Mouse (Mus musculus) adipocyte (in vitro differentiated cells): Measurements from ENCODE around the gene Ankfn1.

ENCODE experiments used
- DNase-seq: peaks from one replicate; pipeline ENCODE4 v3.0.0-alpha.2; 2016; ENCODE audit warnings: low spot score

Ankfn1 gene

DNA sequence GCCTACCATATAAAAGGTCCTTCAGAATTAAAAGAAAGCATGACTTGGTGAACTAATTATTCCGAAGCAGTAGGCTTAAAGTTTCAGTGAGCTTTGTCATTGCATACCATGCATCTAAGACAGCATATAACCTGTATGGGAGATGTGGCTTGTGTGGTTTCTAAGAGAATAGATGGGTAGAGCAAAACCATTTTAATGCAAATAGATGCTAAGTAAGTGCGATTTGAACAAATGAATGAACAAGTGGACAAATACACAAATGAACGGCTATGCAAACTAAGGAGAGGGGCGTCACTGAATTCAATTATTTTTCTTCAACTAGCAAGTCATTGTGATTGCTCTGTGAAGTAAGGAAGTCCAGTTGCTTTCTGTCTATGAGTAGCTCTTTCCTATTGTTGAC is 198.3 kb downstream of the Ankfn1 start:
- DNase-seq = no peak

DNA sequence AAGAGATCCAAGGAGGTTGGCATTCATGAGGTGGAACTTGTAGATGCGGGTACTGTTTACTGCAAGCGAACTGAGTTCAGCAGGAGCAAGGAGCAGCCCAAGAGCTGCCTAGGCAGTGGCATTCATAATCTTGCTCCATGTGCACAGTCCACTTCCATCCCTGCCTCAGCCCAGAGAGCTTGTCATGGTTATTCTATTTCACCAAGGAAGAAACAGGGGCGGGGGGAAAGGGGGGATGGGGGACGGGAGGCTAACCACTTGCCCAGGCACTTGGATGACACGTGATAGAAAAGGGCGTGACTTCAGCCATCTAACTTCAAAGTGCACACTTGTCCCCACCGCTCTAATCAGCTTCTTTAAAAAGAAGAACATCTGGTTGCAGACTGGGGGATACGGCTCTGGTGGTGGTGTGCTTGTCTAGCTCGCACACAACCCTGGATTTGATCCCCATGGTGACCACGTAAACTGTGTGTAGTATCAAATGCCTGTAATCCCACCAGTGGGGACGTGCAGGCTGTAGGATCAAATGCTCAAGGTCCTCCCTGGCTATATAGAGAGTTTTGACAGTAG is 203.1 kb downstream of the Ankfn1 start:
- DNase-seq = no peak

DNA sequence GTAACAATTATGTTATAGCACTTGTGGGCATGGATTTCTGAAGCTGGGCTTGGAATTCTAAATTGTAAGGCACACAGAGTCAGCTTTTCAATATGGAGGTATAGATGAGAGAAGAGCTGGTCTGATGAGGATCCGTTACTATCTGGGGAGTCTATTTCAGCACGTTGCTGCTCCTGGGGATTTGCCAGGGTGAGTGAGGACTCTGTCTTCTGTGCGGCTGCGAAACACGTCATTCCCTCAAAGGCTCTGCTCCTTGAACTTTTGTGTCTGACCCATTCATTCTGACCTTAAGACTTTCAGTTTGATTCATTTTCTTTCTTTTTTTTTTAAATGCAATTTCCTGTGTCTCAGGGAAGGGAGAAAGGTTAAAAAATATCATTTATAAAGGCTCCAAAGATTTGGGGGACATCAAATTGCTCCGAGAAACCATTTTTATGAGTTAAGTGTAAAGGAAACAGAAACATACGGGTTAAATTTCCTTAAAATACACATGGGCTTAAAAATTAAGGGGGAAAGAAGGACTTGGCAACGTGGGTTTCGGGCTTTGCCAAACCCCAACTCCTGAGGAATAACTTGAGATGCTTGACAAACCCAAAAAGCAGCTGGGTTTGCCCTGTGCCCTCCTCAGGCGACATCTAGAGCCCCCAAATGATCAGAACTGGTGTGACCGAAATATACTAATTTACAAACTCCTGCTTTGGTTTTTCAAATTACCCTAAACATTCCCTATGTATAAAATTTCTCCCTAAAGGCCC is 207.9 kb downstream of the Ankfn1 start:
- DNase-seq = no peak

DNA sequence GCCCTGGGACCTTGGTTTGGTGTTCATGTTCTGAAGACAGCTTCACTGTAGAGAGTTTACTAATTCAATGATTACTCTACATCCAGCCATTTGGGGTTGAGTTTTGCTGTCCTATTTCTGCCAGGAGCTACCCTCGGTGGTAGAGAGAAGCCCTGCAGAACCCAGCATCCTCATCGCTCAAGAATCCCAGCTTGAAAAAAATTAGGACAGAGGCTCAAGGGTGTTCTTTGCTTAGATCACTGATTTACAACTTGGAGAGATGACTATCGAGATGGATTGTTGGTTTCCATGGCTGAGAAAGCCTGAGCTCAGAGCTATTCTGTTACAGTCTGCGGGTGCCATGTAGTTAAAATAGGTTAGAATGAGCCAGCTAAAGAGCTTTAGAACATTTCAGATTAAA is 209.2 kb downstream of the Ankfn1 start:
- DNase-seq = no peak

DNA sequence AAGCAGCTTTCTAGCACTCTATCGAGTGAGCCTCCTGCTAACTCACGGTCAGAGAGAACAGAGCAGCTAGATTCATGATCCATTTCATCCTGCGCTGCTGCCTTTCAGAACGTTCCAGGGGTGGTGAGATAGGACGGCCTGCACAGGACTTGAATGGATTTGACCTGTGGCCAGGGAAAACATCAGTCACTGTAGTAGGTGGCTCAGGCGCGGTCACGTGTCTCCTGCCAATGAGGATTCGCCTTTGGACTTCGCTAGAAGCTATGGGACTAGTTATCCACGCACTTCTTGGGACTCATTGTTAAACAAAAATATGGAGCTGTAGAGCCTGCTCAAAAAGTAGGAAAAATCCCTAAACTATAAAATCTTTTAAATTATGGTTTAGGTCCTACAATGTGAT is 226.0 kb downstream of the Ankfn1 start:
- no peak for DNase-seq

DNA sequence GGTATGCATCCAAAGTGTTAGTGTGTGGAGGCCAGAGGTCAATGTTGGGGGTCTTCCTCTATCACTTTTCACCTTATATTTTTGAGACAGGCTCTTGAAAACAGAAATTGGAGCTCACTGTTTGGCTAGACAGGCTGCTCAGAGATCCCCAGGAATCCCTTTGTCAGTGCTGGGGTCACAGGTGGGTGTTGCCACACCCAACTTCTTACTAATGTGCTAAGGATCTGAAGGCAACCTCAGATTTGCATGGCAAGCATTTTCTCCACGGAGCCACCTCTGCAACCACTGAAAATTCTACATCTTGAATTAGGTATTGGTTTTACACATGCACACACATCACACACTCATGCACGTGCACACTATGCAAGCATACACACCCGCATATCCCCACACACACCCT is 226.5 kb downstream of the Ankfn1 start:
- no peak for DNase-seq

DNA sequence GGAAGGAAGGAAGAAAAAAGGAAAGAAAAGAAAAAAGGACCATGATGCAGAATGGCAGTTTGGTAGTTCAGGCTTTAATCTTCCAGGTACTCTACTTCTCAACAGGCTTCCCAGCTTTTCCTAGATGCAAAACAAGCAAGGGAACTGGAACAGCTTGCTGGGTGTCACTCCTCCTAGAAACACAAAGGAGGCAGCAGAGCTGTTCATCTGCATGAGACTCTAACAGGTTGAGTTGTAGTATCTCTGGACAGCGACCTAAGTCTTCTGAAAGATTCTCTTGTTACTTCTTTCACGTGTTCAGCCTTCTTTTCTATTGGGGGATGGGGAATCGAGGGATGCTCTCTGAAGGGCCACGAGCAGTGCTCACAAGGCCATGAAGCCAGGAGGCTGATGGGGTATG is 228.7 kb downstream of the Ankfn1 start:
- no peak for DNase-seq

DNA sequence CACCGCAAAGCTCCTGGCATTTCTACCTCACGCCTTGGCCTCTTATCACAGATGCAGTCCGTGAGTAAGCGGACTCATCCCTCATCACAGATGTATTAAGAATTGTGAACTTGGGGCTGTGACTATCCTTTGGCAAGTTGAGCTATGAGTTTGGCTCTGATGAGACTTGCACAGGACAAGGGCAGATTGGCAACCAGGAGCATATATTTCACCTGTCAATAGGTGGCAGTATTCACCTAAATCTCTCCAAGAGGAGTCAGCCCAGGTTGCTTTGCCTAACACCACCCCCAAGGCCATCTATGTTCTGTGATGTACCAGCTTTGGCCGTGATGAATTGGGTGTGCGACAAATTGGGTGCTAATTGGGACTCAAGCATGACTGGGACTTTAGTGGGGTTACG is 231.3 kb downstream of the Ankfn1 start:
- no peak for DNase-seq

DNA sequence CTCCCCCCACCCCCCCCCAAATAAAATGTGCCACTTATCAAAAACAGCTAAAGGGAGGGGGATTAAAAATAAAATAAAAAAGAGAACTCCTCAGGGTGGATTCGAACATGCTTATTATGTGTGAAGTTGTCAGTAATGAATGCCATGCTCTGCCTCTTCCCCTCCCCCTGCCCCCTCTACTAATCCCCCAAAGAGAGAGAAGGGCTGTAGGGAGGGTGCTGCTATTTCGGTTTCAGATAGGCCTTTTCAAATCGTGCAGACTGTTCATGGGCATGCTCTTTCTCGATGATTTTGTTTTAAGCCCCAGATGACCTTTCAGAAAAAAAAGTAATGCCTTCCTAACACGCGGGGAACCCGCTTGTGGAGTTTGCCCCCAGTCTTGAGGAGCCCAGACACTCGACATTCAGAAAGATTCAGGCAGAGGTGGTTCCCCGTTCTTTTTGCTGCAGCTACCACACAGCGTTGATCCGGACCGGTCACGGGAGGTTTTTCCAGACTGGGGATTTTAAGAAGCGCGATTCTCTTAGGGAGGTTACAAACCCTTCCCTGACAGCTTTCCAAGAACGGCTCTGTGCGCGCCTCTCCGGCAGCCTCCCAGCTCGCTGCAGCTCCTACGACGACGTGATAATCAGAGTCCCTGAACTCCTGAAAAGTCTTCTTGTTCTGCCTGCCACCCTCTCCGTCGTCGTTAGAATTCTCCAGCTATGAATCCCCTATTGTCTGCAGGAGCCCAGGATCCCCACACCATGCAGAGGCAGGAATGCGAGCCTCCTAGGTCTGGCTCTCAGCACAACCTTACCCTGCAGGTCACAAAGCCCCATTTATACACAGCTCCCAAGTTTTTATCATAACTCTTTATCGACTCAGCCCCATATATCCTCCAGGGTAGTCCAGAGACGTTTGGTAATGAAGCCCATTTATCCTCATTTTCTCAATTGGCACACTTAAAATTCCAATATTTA is 232.3 kb downstream of the Ankfn1 start:
- DNase-seq = no peak

DNA sequence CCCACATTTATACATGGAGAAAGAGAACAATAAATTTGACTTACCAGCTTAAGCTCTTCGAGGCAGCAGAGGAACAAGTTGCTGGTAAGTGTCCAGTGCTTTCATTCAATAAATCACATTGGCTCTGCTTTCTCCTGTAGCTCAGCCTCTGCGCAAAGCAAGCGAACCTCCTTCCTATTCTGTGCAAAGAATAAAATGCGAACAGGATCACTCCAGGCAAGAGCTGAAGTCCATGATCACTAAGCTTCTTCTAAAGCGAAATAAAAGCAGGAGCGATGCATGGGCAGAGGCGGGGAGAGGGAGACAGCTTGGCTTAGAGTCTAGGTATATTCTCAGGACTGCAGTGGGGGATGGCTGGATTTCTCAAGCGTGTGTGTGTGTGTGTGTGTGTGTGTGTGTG is 239.1 kb downstream of the Ankfn1 start:
- DNase-seq = no peak

DNA sequence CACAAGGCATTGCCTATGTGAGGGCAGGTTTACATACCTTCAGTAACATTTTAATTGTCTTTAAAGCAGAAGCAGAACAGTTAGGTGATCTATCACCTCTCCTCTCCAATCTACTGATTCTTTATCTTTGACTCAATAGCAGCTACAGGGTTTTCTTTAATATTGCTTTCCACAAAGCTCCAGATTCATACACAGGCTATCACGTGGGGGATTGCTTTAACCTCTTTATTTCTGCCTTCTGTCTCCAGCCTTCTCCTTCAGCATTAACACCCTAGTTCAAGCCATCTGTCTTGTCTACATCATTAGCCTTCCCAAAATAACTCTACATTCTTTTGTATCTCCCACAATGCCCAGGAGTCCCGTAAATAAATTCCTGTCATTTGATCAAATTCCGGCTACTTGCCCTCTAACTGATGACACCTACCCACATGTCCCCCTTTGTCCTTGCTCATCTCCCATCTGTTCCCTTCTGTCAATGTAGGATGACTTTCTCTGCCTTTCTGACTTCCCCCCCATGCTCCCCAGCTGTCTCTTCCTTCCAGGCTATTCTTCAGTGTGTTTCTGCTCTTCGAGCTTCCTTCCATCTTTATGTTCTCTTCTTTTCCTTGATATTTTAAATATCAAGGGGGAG is 249.5 kb downstream of the Ankfn1 start:
- DNase-seq = no peak

DNA sequence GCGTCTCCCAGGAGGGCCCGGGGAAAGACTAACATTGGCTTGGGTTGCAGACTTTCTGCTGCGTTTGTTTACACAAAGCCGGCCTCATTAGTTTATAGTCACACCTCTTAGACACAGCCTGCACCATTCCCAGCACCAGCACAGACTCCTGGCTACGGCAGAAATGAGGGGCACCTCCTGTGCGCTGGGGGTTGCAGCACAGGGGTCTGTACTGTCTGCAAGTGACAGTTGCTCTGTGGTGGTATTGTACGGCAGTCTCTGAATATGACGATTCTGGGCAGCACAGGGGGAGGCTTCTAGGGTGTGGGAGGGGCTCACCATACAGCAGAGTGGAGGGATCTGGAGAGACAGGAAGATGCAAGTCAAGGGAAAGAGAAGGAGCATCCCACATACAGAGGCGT is 262.0 kb downstream of the Ankfn1 start:
- DNase-seq = no peak

DNA sequence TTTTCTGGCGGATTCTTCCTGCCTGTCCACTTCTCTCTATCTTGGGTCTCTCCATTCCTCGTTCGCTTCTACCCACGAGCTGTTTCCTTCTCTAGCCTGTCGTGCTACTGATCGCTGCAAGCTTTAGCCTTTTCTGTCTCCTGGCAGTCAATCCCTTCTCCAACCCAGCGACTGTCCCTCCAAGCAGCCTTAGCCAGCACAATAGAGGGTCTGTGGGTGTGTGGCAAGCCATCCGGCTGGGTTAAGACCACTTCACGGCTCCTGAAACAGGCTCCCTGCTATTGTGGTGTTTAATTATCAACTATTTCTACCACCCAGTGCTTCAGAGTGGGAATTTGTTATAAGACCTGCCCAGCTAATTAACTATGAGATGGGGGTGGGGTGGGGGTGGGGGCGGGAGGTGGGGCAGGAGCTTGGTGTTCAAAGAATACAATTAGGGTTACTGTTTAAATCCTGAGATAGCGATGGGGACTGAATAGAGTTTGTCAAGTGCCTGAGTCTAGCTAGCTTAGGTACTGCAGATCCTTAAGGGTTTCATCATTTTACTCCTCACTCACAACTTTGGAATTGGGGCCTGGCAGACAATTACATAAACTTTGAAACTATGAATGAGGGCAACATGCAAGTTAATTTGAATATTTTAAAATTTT is 268.7 kb downstream of the Ankfn1 start:
- no peak for DNase-seq

DNA sequence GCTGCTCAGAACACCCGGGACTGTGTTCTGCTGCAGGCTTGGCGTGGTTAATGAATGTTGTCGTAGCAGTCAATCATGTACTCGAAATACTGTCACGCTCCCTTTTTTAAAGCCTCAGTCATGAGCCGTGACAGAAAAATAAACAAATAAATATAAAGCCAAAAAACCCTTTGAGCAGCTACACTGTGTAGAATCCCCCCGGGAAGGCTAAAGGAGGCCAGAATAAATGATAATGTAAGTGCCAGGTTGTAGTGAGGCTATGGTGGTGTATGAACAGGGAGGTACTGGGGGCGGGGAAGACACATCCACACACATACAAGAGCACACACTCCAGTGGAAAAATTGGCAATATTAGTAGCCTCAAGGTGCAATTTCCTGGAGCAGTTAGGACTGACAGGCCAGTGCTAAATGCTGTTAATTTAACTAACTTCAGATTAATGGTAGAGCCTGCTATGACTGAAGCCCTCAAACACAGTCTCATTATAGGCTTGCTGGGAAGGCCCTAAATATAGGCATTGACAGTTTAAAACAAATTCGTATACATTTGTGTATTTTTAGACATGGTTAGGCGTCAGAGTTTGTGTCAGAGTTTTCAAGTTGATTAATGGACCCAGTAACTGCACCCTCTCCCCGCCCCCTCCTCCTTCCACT is 270.7 kb downstream of the Ankfn1 start:
- DNase-seq = no peak

DNA sequence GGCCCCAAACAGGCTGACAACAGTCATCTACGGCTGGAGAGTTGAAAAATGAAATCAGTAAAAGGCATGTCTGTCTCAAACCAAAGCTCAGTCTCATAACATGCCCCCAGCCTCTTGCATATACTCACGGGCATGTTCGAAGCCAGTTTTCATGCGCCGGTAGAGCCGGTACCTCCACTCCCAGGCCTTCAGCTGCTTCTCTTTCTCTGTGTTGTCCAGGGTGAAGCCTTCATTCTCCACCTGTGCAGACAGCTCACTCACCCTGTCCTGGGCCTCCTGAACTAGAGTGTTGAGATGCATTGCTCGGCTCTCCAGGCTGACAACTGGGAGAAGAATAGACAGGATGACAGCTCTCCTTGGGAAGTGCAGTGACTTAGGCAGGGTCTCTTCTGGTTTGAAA is 272.4 kb downstream of the Ankfn1 start:
- DNase-seq = no peak

DNA sequence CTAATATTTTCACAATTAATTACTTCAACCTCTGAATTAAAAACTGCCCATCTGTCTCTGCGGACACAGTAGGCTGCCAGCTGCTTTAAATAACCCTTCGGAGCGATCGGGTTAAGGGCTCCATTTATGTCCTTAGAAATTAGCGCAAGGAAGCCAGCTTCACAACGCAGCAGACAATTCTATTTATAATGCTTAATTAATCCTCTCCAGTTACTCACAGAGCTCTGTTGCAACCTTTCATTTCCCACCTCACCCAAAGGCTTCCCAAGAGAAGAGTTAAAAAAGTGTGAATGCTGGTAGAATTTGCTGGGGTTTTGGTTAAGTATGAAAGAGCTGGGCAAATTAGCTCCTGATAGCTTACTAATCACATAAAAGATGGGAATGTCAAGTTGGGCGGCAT is 275.7 kb downstream of the Ankfn1 start:
- DNase-seq = no peak

DNA sequence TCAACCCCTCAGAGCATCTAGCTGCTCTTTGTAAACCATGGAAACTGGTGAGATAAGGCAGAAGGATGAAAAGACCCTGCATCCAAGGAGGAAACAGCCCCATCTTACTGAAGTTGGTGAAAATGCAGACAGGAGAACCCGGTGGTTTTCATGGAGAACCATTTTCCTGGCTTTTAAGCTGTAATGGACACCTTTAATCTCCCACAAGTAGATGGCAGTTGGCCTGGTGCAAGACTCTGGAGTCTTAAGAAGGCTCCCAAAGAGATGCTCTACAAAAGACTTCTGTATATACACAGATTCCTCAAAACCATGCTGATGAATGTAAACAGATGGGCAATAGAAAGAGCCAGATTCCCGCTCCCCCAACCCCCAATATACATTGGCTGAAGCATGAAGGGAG is 276.5 kb downstream of the Ankfn1 start:
- no peak for DNase-seq

DNA sequence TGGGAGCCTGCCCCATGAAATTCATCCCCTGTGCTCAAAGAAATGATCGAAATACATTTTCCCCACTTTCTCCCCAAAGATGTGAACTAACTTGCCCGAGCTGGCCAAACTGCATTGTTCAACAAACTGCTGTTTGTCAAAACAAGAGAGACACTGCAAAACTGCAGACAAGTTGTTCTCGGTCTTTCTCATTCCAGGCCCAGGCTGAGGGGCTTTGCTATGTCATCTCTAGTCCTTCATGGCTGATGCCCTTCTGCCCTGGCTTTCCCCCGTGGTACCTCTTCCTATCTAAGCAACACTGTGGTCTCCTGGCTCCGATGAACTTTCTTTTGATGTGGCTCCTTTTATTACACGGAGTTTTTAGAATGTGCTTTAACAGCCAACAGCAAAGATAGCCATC is 296.4 kb downstream of the Ankfn1 start:
- DNase-seq = no peak

DNA sequence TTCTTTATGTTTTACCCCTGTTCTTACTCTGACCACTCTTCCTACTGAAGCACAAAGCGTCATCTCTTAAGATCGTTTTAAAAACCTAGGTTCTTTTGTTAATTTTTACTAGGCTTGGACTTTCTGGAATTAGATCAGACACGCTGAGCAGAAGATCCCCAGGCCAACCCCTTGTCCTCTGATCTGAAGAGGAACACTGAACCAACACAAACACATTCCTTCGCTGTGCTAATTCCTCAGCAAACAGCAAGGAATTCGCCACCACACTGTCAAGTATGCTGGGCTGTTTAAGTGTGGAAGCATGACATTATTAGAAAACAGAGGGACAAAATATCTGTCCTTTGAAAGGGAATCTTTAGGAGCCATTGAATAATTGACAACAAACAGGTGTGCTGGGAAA is 300.5 kb downstream of the Ankfn1 start:
- DNase-seq = no peak

DNA sequence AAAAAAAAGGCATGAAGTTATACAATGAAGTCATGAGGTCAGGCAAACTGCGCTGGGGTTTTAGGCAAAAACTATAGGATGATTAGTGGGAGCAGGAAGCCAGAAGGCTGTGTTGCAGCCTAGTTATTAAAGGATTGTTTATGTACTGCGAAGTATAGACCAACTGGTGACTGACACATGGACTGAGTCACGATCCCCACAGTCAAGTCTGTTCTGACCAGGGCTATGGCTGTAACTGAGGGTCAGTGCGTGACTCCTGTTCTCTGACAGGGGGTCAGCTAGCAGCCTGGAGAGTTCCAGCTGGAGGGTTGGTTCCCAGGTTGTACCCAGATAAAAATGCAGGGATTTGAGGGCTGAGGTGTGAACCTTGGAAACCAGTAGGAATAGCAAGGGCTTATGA is 301.4 kb downstream of the Ankfn1 start:
- DNase-seq = no peak

DNA sequence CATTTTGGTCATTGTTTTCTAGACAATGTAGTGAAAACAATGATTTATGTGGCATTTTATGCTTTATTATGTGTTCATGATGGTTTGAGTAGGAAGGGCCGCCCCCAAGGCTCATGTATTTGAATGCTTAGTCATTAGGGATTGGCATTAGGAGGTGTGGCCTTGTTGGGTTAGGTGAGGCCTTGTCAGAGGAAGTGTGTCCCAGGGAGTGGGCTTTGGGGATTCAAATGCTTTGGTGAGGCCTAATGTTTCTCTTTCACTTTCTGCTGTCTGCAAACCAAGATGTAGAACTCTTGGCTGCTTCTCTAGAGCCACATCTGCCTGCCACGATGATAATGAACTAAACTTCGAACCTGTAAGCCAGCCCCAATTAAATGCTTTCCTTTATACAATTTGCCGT is 304.6 kb downstream of the Ankfn1 start:
- no peak for DNase-seq

DNA sequence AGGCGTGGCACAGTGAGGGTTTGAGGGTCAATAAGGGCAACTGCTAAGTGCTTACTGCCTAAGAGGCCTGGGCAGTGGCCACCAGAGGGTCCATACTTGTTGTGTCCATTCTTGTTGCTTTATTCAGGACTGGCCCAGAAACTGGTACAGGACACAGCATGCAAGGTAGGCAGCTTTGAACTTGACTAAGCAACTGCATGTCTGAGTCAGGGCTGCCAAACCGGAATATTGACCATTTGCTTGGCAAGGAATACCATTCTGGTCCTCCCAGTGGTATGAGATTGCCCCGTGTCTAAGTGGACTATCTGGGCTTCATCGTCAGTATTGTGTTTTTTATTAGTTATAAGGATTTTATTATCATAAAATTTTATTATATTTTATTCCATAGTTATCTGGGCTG is 312.1 kb downstream of the Ankfn1 start:
- no peak for DNase-seq
